Mouse (Mus musculus) lung, postnatal 0 days (tissue): Measurements from ENCODE around the gene Smpd1.

Experiments
- CTCF ChIP-seq: IDR thresholded peaks from 2 replicates; pipeline ENCODE4 v1.5.1; 2016; ENCODE audit warnings: antibody characterized with exemption, mild to moderate bottlenecking
- EP300 ChIP-seq: IDR thresholded peaks from 2 replicates; pipeline ENCODE4 v1.6.1; 2016; ENCODE audit warnings: antibody characterized with exemption, mild to moderate bottlenecking, control low read depth

GRCm38 (mm10) chr7:105565071-105565836 is 11.1 kb downstream of the Smpd1 start:
- TF ChIP-seq CTCF (no peak), EP300 (no peak)
